Mouse (Mus musculus) retina, embryonic 14.5 days (tissue): ENCODE measurements at regions not wholly inside any gene's neighbourhood (a gene's known extent, or its start where the extent isn't known, plus 50 kb on each side); places are given as distances from the start of the nearest gene placed in this dataset.
"Not testable (repeated sequence)": the region's sequence is repeated elsewhere in the genome, so short reads cannot be mapped to it uniquely, and the experiment has no call there.

ENCODE experiments used
- DNase-seq: peaks from one replicate; pipeline ENCODE4 v3.0.0-alpha.2; 2015; ENCODE audit warnings: low spot score

GRCm38 (mm10) chr4:93579343-93579742 lies 244.0 kb upstream of the Tusc1 start:
- no peak for DNase-seq

GRCm38 (mm10) chr4:93567487-93568259 lies 232.4 kb upstream of the Tusc1 start:
- no peak for DNase-seq

- DNase-seq = no peak
These were observed 220.8 kb upstream of the Tusc1 start for GRCm38 (mm10) chr4:93555787-93556760.

- DNase-seq = not testable (repeated sequence)
These were observed 219.9 kb upstream of the Tusc1 start for GRCm38 (mm10) chr4:93555181-93555580.

GRCm38 (mm10) chr4:93552489-93553160 lies 217.3 kb upstream of the Tusc1 start:
- no peak for DNase-seq

GRCm38 (mm10) chr4:93551086-93551485 lies 215.8 kb upstream of the Tusc1 start:
- DNase-seq = no peak

GRCm38 (mm10) chr4:93540588-93540987 lies 205.3 kb upstream of the Tusc1 start:
- no peak for DNase-seq

GRCm38 (mm10) chr4:93527382-93527781 lies 192.1 kb upstream of the Tusc1 start:
- no peak for DNase-seq

GRCm38 (mm10) chr4:93520454-93521100 lies 185.3 kb upstream of the Tusc1 start:
- DNase-seq = no peak

- no peak for DNase-seq
These were observed 183.6 kb upstream of the Tusc1 start for GRCm38 (mm10) chr4:93518925-93519324.

GRCm38 (mm10) chr4:93510771-93511170 lies 175.5 kb upstream of the Tusc1 start:
- DNase-seq = no peak

GRCm38 (mm10) chr4:93496871-93497270 lies 161.6 kb upstream of the Tusc1 start:
- no peak for DNase-seq

- DNase-seq = no peak
These were observed 159.0 kb upstream of the Tusc1 start for GRCm38 (mm10) chr4:93494319-93494718.

GRCm38 (mm10) chr4:93493905-93494304 lies 158.6 kb upstream of the Tusc1 start:
- no peak for DNase-seq

- no peak for DNase-seq
These were observed 158.0 kb upstream of the Tusc1 start for GRCm38 (mm10) chr4:93493326-93493725.

- DNase-seq = no peak
These were observed 153.3 kb upstream of the Tusc1 start for GRCm38 (mm10) chr4:93488570-93488969.

- no peak for DNase-seq
These were observed 151.1 kb upstream of the Tusc1 start for GRCm38 (mm10) chr4:93486455-93486854.

- no peak for DNase-seq
These were observed 145.9 kb upstream of the Tusc1 start for GRCm38 (mm10) chr4:93481247-93481646.

- no peak for DNase-seq
These were observed 142.0 kb upstream of the Tusc1 start for GRCm38 (mm10) chr4:93477189-93477767.

- DNase-seq = no peak
These were observed 132.7 kb upstream of the Tusc1 start for GRCm38 (mm10) chr4:93467998-93468397.

GRCm38 (mm10) chr4:93467424-93467823 lies 132.1 kb upstream of the Tusc1 start:
- DNase-seq = no peak
